Mouse (Mus musculus): ENCODE data around the gene Syndig1. TPM values are rescaled to one million over a fixed set of nuclear protein-coding genes. Genes with fewer than 3 reads are reported as not detected.
A peak's percentile ranks its signal among the peaks of the same experiment; 100 is the strongest.

Syndig1 gene
- polyA plus RNA-seq (2015; fragmentation: Nextera tagmentation; extraction: Ambion mirVana): 13.9 and 16.6 TPM in 2 replicates

- Histone ChIP-seq H3K36me3 (no peaks in the 10 kb centered on the region), H3K4me3 (peak within 1 kb of the TSS; percentile 63), H3K4me2 (replicated peaks) (peak within 1 kb of the TSS; percentile 96), H3K27me3 (peaks cover 11% of the 10 kb centered on the region; the same call in 1 of the 2 replicates), H3K9ac (replicated peaks) (peak within 1 kb of the TSS; percentile 65; the same call in 1 of the 2 replicates), H3K9me3 (no peaks in the 10 kb centered on the region), H3K4me1 (peaks cover 26% of the 10 kb centered on the region), H3K27ac (replicated peaks) (no peak within 1 kb of the TSS)
- ATAC-seq (replicated peaks): no peak
- 82% methylated on average over 2 of the region's 2 CpGs for WGBS
Measured at GRCm38 (mm10) chr2:149828911-149829310, at the start of gene Syndig1. Gene Syndig1 (plus strand): TSS chr2:149829211.

- no peaks in the 10 kb centered on the region for H3K9me3 ChIP-seq
- no peak overlapping the region for H3K4me2 ChIP-seq (replicated peaks)
- no peaks in the 10 kb centered on the region for H3K27me3 ChIP-seq
- ATAC-seq (replicated peaks): 0 out of 2 replicates have a peak, but pooled peaks have one; percentile 53
- no peak overlapping the region for H3K4me3 ChIP-seq
- no peaks in the 10 kb centered on the region for H3K4me1 ChIP-seq
- no peak overlapping the region for H3K27ac ChIP-seq (replicated peaks)
- WGBS: under 1% methylated on average over 3 of the region's 3 CpGs
- H3K9ac ChIP-seq (replicated peaks): no peak overlapping the region
- H3K36me3 ChIP-seq: no peaks in the 10 kb centered on the region
Measured at GRCm38 (mm10) chr2:149798613-149799012, 30.4 kb upstream of the Syndig1 start.

GRCm38 (mm10) chr2:149804599-149805140 lies 24.3 kb upstream of the Syndig1 start:
- H3K4me3 ChIP-seq: no peak overlapping the region
- ATAC-seq (replicated peaks): no peak
- H3K9me3 ChIP-seq: no peaks in the 10 kb centered on the region
- no peak overlapping the region for H3K4me2 ChIP-seq (replicated peaks)
- no peaks in the 10 kb centered on the region for H3K4me1 ChIP-seq
- 90% methylated on average over 3 of the region's 3 CpGs for WGBS
- no peaks in the 10 kb centered on the region for H3K36me3 ChIP-seq
- no peak overlapping the region for H3K27ac ChIP-seq (replicated peaks)
- no peak overlapping the region for H3K9ac ChIP-seq (replicated peaks)
- H3K27me3 ChIP-seq: no peaks in the 10 kb centered on the region

GRCm38 (mm10) chr2:149805256-149805655 lies 23.8 kb upstream of the Syndig1 start:
- no peak overlapping the region for H3K4me3 ChIP-seq
- no peak overlapping the region for H3K4me2 ChIP-seq (replicated peaks)
- H3K9me3 ChIP-seq: no peaks in the 10 kb centered on the region
- no peak for ATAC-seq (replicated peaks)
- H3K36me3 ChIP-seq: no peaks in the 10 kb centered on the region
- H3K4me1 ChIP-seq: no peaks in the 10 kb centered on the region
- no peak overlapping the region for H3K27ac ChIP-seq (replicated peaks)
- WGBS: 93% methylated on average over 2 of the region's 2 CpGs
- H3K9ac ChIP-seq (replicated peaks): no peak overlapping the region
- H3K27me3 ChIP-seq: no peaks in the 10 kb centered on the region

GRCm38 (mm10) chr2:149812899-149813298 lies 16.1 kb upstream of the Syndig1 start:
- Histone ChIP-seq H3K4me2 (replicated peaks) (no peak overlapping the region), H3K9me3 (no peaks in the 10 kb centered on the region), H3K27ac (replicated peaks) (no peak overlapping the region), H3K4me1 (no peaks in the 10 kb centered on the region), H3K27me3 (no peaks in the 10 kb centered on the region), H3K9ac (replicated peaks) (no peak overlapping the region), H3K4me3 (no peak overlapping the region), H3K36me3 (no peaks in the 10 kb centered on the region)
- no peak for ATAC-seq (replicated peaks)
- 95% methylated on average over 2 of the region's 2 CpGs for whole genome bisulfite sequencing

- H3K36me3 ChIP-seq: no peaks in the 10 kb centered on the region
- no peaks in the 10 kb centered on the region for H3K9me3 ChIP-seq
- no peak overlapping the region for H3K4me3 ChIP-seq
- 65% methylated on average over 3 of the region's 3 CpGs for WGBS
- no peak overlapping the region for H3K27ac ChIP-seq (replicated peaks)
- ATAC-seq (replicated peaks): no peak
- H3K9ac ChIP-seq (replicated peaks): no peak overlapping the region
- no peaks in the 10 kb centered on the region for H3K27me3 ChIP-seq
- no peaks in the 10 kb centered on the region for H3K4me1 ChIP-seq
- H3K4me2 ChIP-seq (replicated peaks): no peak overlapping the region
Measured at GRCm38 (mm10) chr2:149818395-149818794, 10.6 kb upstream of the Syndig1 start.

- H3K27ac ChIP-seq (replicated peaks): no peak overlapping the region
- no peak for ATAC-seq (replicated peaks)
- no peaks in the 10 kb centered on the region for H3K27me3 ChIP-seq
- H3K9me3 ChIP-seq: no peaks in the 10 kb centered on the region
- H3K36me3 ChIP-seq: no peaks in the 10 kb centered on the region
- no peak overlapping the region for H3K4me3 ChIP-seq
- WGBS: 90% methylated on average over 3 of the region's 3 CpGs
- H3K4me2 ChIP-seq (replicated peaks): no peak overlapping the region
- H3K9ac ChIP-seq (replicated peaks): no peak overlapping the region
- H3K4me1 ChIP-seq: no peaks in the 10 kb centered on the region
Measured at GRCm38 (mm10) chr2:149819751-149820150, 9.3 kb upstream of the Syndig1 start.

GRCm38 (mm10) chr2:149820201-149820600 lies 8.8 kb upstream of the Syndig1 start:
- Histone ChIP-seq H3K4me1 (no peaks in the 10 kb centered on the region), H3K27ac (replicated peaks) (no peak overlapping the region), H3K4me3 (no peak overlapping the region), H3K4me2 (replicated peaks) (no peak overlapping the region), H3K27me3 (no peaks in the 10 kb centered on the region), H3K9me3 (no peaks in the 10 kb centered on the region), H3K9ac (replicated peaks) (no peak overlapping the region), H3K36me3 (no peaks in the 10 kb centered on the region)
- ATAC-seq (replicated peaks): no peak
- WGBS: 42% methylated on average over 2 of the region's 2 CpGs

GRCm38 (mm10) chr2:149829955-149830535 lies 1.0 kb downstream of the Syndig1 start:
- WGBS: 3% methylated on average over 26 of the region's 26 CpGs
- peaks cover 11% of the 10 kb centered on the region; the same call in 1 of the 2 replicates for H3K27me3 ChIP-seq
- H3K4me3 ChIP-seq: peak overlapping the region; percentile 63
- peak; percentile 39 for ATAC-seq (replicated peaks)
- peaks cover 26% of the 10 kb centered on the region for H3K4me1 ChIP-seq
- H3K4me2 ChIP-seq (replicated peaks): peak overlapping the region; percentile 96
- no peak overlapping the region for H3K27ac ChIP-seq (replicated peaks)
- H3K9ac ChIP-seq (replicated peaks): peak overlapping the region; percentile 65
- H3K36me3 ChIP-seq: no peaks in the 10 kb centered on the region
- H3K9me3 ChIP-seq: no peaks in the 10 kb centered on the region

GRCm38 (mm10) chr2:149830536-149831458 lies 1.8 kb downstream of the Syndig1 start, which contains the start of gene C530025M09Rik:
Gene C530025M09Rik (minus strand): TSS chr2:149831213.
- Histone ChIP-seq H3K27ac (replicated peaks) (peak within 1 kb of the TSS; percentile 35; the same call in 1 of the 2 replicates), H3K36me3 (no peaks in the 10 kb centered on the region), H3K4me3 (peak within 1 kb of the TSS; percentile 63), H3K4me2 (replicated peaks) (peak within 1 kb of the TSS; percentile 96), H3K9ac (replicated peaks) (peak within 1 kb of the TSS; percentile 65), H3K4me1 (peaks cover 26% of the 10 kb centered on the region), H3K27me3 (peaks cover 11% of the 10 kb centered on the region; the same call in 1 of the 2 replicates), H3K9me3 (no peaks in the 10 kb centered on the region)
- peak; percentile 90 for ATAC-seq (replicated peaks)
- WGBS: under 1% methylated on average over 74 of the region's 82 CpGs

- Histone ChIP-seq H3K4me2 (replicated peaks) (peak overlapping the region; percentile 96), H3K9ac (replicated peaks) (peak overlapping the region; percentile 65), H3K4me1 (peaks cover 26% of the 10 kb centered on the region), H3K27ac (replicated peaks) (0 out of 2 replicates have a peak overlapping the region, but pooled peaks have one; percentile 35), H3K4me3 (peak overlapping the region; percentile 63), H3K27me3 (peaks cover 11% of the 10 kb centered on the region; the same call in 1 of the 2 replicates), H3K36me3 (no peaks in the 10 kb centered on the region), H3K9me3 (no peaks in the 10 kb centered on the region)
- ATAC-seq (replicated peaks): no peak
- under 1% methylated on average over 29 of the region's 29 CpGs for WGBS
Measured at GRCm38 (mm10) chr2:149831459-149832245, 2.6 kb downstream of the Syndig1 start.
